Mouse (Mus musculus) brain, adult 10 weeks (tissue): Measurements from ENCODE around the gene Inpp4b. TPM values are rescaled to one million over a fixed set of nuclear protein-coding genes. Genes with fewer than 3 reads are reported as not detected.

Experiments
- polyA plus RNA-seq: library from polyadenylated mRNA; stranded (reverse); fragments of 350-450 nt; fragmentation: Illumina TruSeq; extraction: RNeasy Lipid Tissue Mini Kit (QIAGEN cat#74804); gene quantifications from one replicate; pipeline ENCODE4 v1.2.3, GENCODE M21; 2015; ENCODE audit warnings: low read depth, low replicate concordance

Gene Inpp4b
- polyA plus RNA-seq = 6.6 TPM

GRCm38 (mm10) chr8:81342236-81342998 lies at the start of gene Inpp4b:
Gene Inpp4b, plus strand, starts transcription at chr8:81342556.

